ENCODE assay signal across 13 mouse cellular contexts in genomic region chr17:72922206-72922605, GRCm38 (mm10). TPM values are rescaled to one million over a fixed set of nuclear protein-coding genes. Genes with fewer than 3 reads are reported as not detected.
DNase-seq lines count a peak whose midpoint lies in the region; ATAC-seq lines count a peak whose summit lies in the region.
"Had no signal": no experiment of that assay in that cellular context is flagged by ENCODE, and none has a peak within 500 bp of the region (broad histone marks: within the 10 kb centered on the region; RNA-seq: fewer than 3 reads in every experiment).

No protein-coding gene starts in this region.

- H3K27me3 ChIP-seq in embryonic facial prominence, embryonic 13.5 days: no peaks in the 10 kb centered on the region
- no peaks in the 10 kb centered on the region for H3K27me3 ChIP-seq in embryonic facial prominence, embryonic 10.5 days (replicated peaks; ENCODE audit: low read depth, poor library complexity, severe bottlenecking)

- no peak for DNase-seq in embryonic facial prominence, embryonic 10.5 days (ENCODE audit: low spot score)
- peak; percentile 32 for DNase-seq in kidney, postnatal 10 days
- no peak for DNase-seq in kidney, adult 18-20 months
- peak; percentile 49 for DNase-seq in thymus, postnatal 4 days
- DNase-seq in thymus, postnatal 25 days: no peak
- no peak for DNase-seq in cerebellum, postnatal 10 days
- DNase-seq in adrenal gland, postnatal 4 days (ENCODE audit: low spot score in 2 of 2): no peak
- DNase-seq: adrenal gland, postnatal 36 days; cerebellum, adult 9-10 months; gastrocnemius, postnatal 10 days had no signal

- peak overlapping the region; percentile 12; the same call in 1 of the 2 replicates for H3K4me2 ChIP-seq in embryonic facial prominence, embryonic 13.5 days

- H3K9ac ChIP-seq in embryonic facial prominence, embryonic 13.5 days: no peak overlapping the region
- H3K9ac ChIP-seq: liver, embryonic 14.5 days had no signal

- H3K4me3 ChIP-seq in embryonic facial prominence, embryonic 13.5 days: no peak overlapping the region
- no peak overlapping the region for H3K4me3 ChIP-seq in embryonic facial prominence, embryonic 10.5 days
- H3K4me3 ChIP-seq: erythroblast, embryonic 14.5 days had no signal

- no peak for ATAC-seq in embryonic facial prominence, embryonic 13.5 days (ENCODE audit: insufficient number of reproducible peaks, insufficient read depth, low FRiP score, low TSS enrichment, low read depth)

- no peak overlapping the region for H3K27ac ChIP-seq in embryonic facial prominence, embryonic 13.5 days
- H3K27ac ChIP-seq in embryonic facial prominence, embryonic 10.5 days (replicated peaks): no peak overlapping the region
- H3K27ac ChIP-seq: liver, embryonic 14.5 days had no signal

- peaks cover 55% of the 10 kb centered on the region for H3K36me3 ChIP-seq in embryonic facial prominence, embryonic 13.5 days
- peaks cover 58% of the 10 kb centered on the region for H3K36me3 ChIP-seq in embryonic facial prominence, embryonic 10.5 days (replicated peaks)

- H3K9me3 ChIP-seq in embryonic facial prominence, embryonic 13.5 days: no peaks in the 10 kb centered on the region
- no peaks in the 10 kb centered on the region for H3K9me3 ChIP-seq in embryonic facial prominence, embryonic 10.5 days

- H3K4me1 ChIP-seq in embryonic facial prominence, embryonic 13.5 days: peaks cover 55% of the 10 kb centered on the region
- peaks cover 61% of the 10 kb centered on the region for H3K4me1 ChIP-seq in embryonic facial prominence, embryonic 10.5 days

- 67% methylated on average over 5 of the region's 5 CpGs for WGBS in embryonic facial prominence, embryonic 13.5 days
- 76% methylated on average over 5 of the region's 5 CpGs for WGBS in embryonic facial prominence, embryonic 10.5 days

RNA-seq across cellular contexts. Expression of gene Lbh, which starts 4.1 kb away (rescaled TPM):
- 4.0 TPM in 2 replicates for polyA plus RNA-seq in embryonic facial prominence, embryonic 13.5 days (2015; fragmentation: Nextera tagmentation; extraction: Ambion mirVana)
- 2.1 and 2.2 TPM in 2 replicates for polyA plus RNA-seq in embryonic facial prominence, embryonic 10.5 days (2016; fragmentation: Nextera tagmentation; extraction: Ambion mirVana)
- 10 to 100 TPM; 69.9 to 88.9 TPM for total RNA-seq in adrenal gland, postnatal 4 days (2021)

Comparison
In these comparisons a context has a peak if more than half of its experiments do, and no peak if none do; other contexts are left out.
1. DNase-seq: peak in kidney, postnatal 10 days (single experiment) and thymus, postnatal 4 days (single experiment); none in embryonic facial prominence, embryonic 10.5 days (single experiment), kidney, adult 18-20 months (single experiment), thymus, postnatal 25 days (single experiment), cerebellum, postnatal 10 days (0 of 2) and adrenal gland, postnatal 4 days (0 of 2).